Mouse (Mus musculus) limb, embryonic 15.5 days (tissue): ENCODE results near the gene Urad. TPM values are rescaled to one million over a fixed set of nuclear protein-coding genes. Genes with fewer than 3 reads are reported as not detected.

Source experiments
- ATAC-seq: fragments of 200-750 bp; cut with Nextera tagmentation; 2 replicates; pipeline ENCODE4 v1.8.0; 2017; ENCODE audit warnings: low read depth, moderate TSS enrichment; ENCODE audit not compliant: insufficient number of reproducible peaks, low FRiP score, low TSS enrichment
- H3K27ac ChIP-seq: fragments of 300-500 bp; sonication (generic); 2 replicates; pipeline ENCODE4 v1.5.1; 2015; ENCODE audit warnings: moderate library complexity, mild to moderate bottlenecking, inconsistent platforms
- H3K27me3 ChIP-seq: fragments of 300-500 bp; sonication (generic); 2 replicates; pipeline ENCODE4 v1.6.1; 2015; ENCODE audit warnings: inconsistent platforms
- H3K36me3 ChIP-seq: fragments of 300-500 bp; sonication (generic); 2 replicates; pipeline ENCODE4 v1.6.1; 2015; ENCODE audit warnings: inconsistent platforms
- H3K4me1 ChIP-seq: fragments of 300-500 bp; sonication (generic); 2 replicates; pipeline ENCODE4 v1.6.1; 2015; ENCODE audit warnings: inconsistent platforms
- H3K4me2 ChIP-seq: fragments of 300-500 bp; sonication (generic); 2 replicates; pipeline ENCODE4 v1.6.1; 2015; ENCODE audit warnings: mild to moderate bottlenecking, inconsistent platforms
- H3K4me3 ChIP-seq: fragments of 300-500 bp; sonication (generic); 2 replicates; pipeline ENCODE4 v1.5.1; 2015; ENCODE audit warnings: mild to moderate bottlenecking, inconsistent platforms
- H3K9ac ChIP-seq: fragments of 300-500 bp; sonication (generic); 2 replicates; pipeline ENCODE4 v1.6.1; 2015; ENCODE audit warnings: inconsistent platforms
- H3K9me3 ChIP-seq: fragments of 300-500 bp; sonication (generic); 2 replicates; pipeline ENCODE4 v1.6.1; 2016; ENCODE audit warnings: inconsistent platforms
- WGBS: fragments of 180-500 bp; shearing (Covaris S2); methylation state at CpG from one replicate; pipeline ENCODE4 v1.1.7; 2015; 5-methylcytosine and 5-hydroxymethylcytosine counted together
- polyA plus RNA-seq: library from polyadenylated mRNA; unstranded; fragments of >200 nt; fragmentation: Nextera tagmentation; extraction: Ambion mirVana; gene quantifications from 2 replicates; pipeline ENCODE4 v1.2.1, GENCODE M21; 2015

Gene Urad
- polyA plus RNA-seq, 1 experiment from 2014 or later = not detected

GRCm38 (mm10) chr5:147345981-147346380, 23.7 kb upstream of the Urad start:
- H3K9ac ChIP-seq = no peak overlapping the region
- WGBS = 77% methylated on average over 1 of the region's 1 CpGs
- no peak for ATAC-seq
- H3K4me3 ChIP-seq = no peak overlapping the region
- no peaks in the 10 kb centered on the region for H3K9me3 ChIP-seq
- no peaks in the 10 kb centered on the region for H3K36me3 ChIP-seq
- no peak overlapping the region for H3K4me2 ChIP-seq
- H3K27ac ChIP-seq = no peak overlapping the region
- H3K4me1 ChIP-seq = no peaks in the 10 kb centered on the region
- H3K27me3 ChIP-seq = no peaks in the 10 kb centered on the region

- Histone ChIP-seq H3K36me3 (no peaks in the 10 kb centered on the region), H3K4me1 (no peaks in the 10 kb centered on the region), H3K9me3 (no peaks in the 10 kb centered on the region), H3K27ac (no peak overlapping the region), H3K4me3 (no peak overlapping the region), H3K4me2 (no peak overlapping the region), H3K27me3 (no peaks in the 10 kb centered on the region), H3K9ac (no peak overlapping the region)
- 84% methylated on average over 10 of the region's 10 CpGs for WGBS
- no peak for ATAC-seq
Measured at GRCm38 (mm10) chr5:147343904-147344303, 21.7 kb upstream of the Urad start.

GRCm38 (mm10) chr5:147342901-147343300, 20.7 kb upstream of the Urad start:
- Histone ChIP-seq H3K27me3 (no peaks in the 10 kb centered on the region), H3K4me3 (no peak overlapping the region), H3K36me3 (no peaks in the 10 kb centered on the region), H3K9me3 (no peaks in the 10 kb centered on the region), H3K9ac (no peak overlapping the region), H3K4me2 (no peak overlapping the region), H3K27ac (no peak overlapping the region), H3K4me1 (no peaks in the 10 kb centered on the region)
- ATAC-seq = no peak
- WGBS = 87% methylated on average over 6 of the region's 6 CpGs

- H3K4me1 ChIP-seq = no peaks in the 10 kb centered on the region
- no peaks in the 10 kb centered on the region for H3K9me3 ChIP-seq
- no peaks in the 10 kb centered on the region for H3K36me3 ChIP-seq
- no peak overlapping the region for H3K4me2 ChIP-seq
- no peak overlapping the region for H3K27ac ChIP-seq
- no peak overlapping the region for H3K9ac ChIP-seq
- 25% methylated on average over 13 of the region's 13 CpGs for WGBS
- no peak for ATAC-seq
- H3K27me3 ChIP-seq = no peaks in the 10 kb centered on the region
- no peak overlapping the region for H3K4me3 ChIP-seq
Measured at GRCm38 (mm10) chr5:147340741-147341414, 18.6 kb upstream of the Urad start.

GRCm38 (mm10) chr5:147339560-147339959, 17.3 kb upstream of the Urad start:
- Histone ChIP-seq H3K27me3 (no peaks in the 10 kb centered on the region), H3K4me2 (no peak overlapping the region), H3K4me1 (no peaks in the 10 kb centered on the region), H3K4me3 (no peak overlapping the region), H3K36me3 (no peaks in the 10 kb centered on the region), H3K9me3 (no peaks in the 10 kb centered on the region), H3K27ac (no peak overlapping the region), H3K9ac (no peak overlapping the region)
- no peak for ATAC-seq
- WGBS = 81% methylated on average over 11 of the region's 11 CpGs

- H3K4me1 ChIP-seq = no peaks in the 10 kb centered on the region
- H3K4me3 ChIP-seq = no peak overlapping the region
- WGBS = 61% methylated on average over 9 of the region's 9 CpGs
- no peaks in the 10 kb centered on the region for H3K36me3 ChIP-seq
- no peak for ATAC-seq
- H3K9ac ChIP-seq = no peak overlapping the region
- H3K4me2 ChIP-seq = no peak overlapping the region
- H3K27me3 ChIP-seq = no peaks in the 10 kb centered on the region
- H3K27ac ChIP-seq = no peak overlapping the region
- H3K9me3 ChIP-seq = no peaks in the 10 kb centered on the region
Measured at GRCm38 (mm10) chr5:147338967-147339366, 16.7 kb upstream of the Urad start.

GRCm38 (mm10) chr5:147332711-147333110, 10.5 kb upstream of the Urad start:
- 34% methylated on average over 7 of the region's 7 CpGs for WGBS
- H3K4me1 ChIP-seq = no peaks in the 10 kb centered on the region
- no peaks in the 10 kb centered on the region for H3K36me3 ChIP-seq
- H3K4me3 ChIP-seq = no peak overlapping the region
- no peak overlapping the region for H3K4me2 ChIP-seq
- ATAC-seq = no peak
- H3K27me3 ChIP-seq = no peaks in the 10 kb centered on the region
- no peak overlapping the region for H3K9ac ChIP-seq
- no peaks in the 10 kb centered on the region for H3K9me3 ChIP-seq
- H3K27ac ChIP-seq = no peak overlapping the region

GRCm38 (mm10) chr5:147331547-147331946, 9.3 kb upstream of the Urad start:
- WGBS = 43% methylated on average over 2 of the region's 2 CpGs
- Histone ChIP-seq H3K27me3 (no peaks in the 10 kb centered on the region), H3K27ac (no peak overlapping the region), H3K4me1 (no peaks in the 10 kb centered on the region), H3K4me2 (no peak overlapping the region), H3K4me3 (no peak overlapping the region), H3K9me3 (no peaks in the 10 kb centered on the region), H3K36me3 (no peaks in the 10 kb centered on the region), H3K9ac (no peak overlapping the region)
- no peak for ATAC-seq

- H3K9ac ChIP-seq = no peak overlapping the region
- no peaks in the 10 kb centered on the region for H3K27me3 ChIP-seq
- no peaks in the 10 kb centered on the region for H3K9me3 ChIP-seq
- no peaks in the 10 kb centered on the region for H3K36me3 ChIP-seq
- H3K27ac ChIP-seq = no peak overlapping the region
- H3K4me2 ChIP-seq = no peak overlapping the region
- H3K4me1 ChIP-seq = no peaks in the 10 kb centered on the region
- no peak for ATAC-seq
- 85% methylated on average over 11 of the region's 11 CpGs for WGBS
- H3K4me3 ChIP-seq = no peak overlapping the region
Measured at GRCm38 (mm10) chr5:147329946-147330345, 7.7 kb upstream of the Urad start.

- peaks cover 7% of the 10 kb centered on the region for H3K27me3 ChIP-seq
- H3K4me2 ChIP-seq = no peak overlapping the region
- H3K4me3 ChIP-seq = no peak overlapping the region
- no peak overlapping the region for H3K9ac ChIP-seq
- no peak for ATAC-seq
- H3K27ac ChIP-seq = no peak overlapping the region
- no peaks in the 10 kb centered on the region for H3K36me3 ChIP-seq
- WGBS = 73% methylated on average over 5 of the region's 5 CpGs
- no peaks in the 10 kb centered on the region for H3K4me1 ChIP-seq
- H3K9me3 ChIP-seq = no peaks in the 10 kb centered on the region
Measured at GRCm38 (mm10) chr5:147327636-147328035, 5.4 kb upstream of the Urad start.

GRCm38 (mm10) chr5:147325931-147326330, 3.7 kb upstream of the Urad start:
- Histone ChIP-seq H3K27me3 (peaks cover 24% of the 10 kb centered on the region), H3K4me3 (no peak overlapping the region), H3K36me3 (no peaks in the 10 kb centered on the region), H3K9me3 (no peaks in the 10 kb centered on the region), H3K4me1 (no peaks in the 10 kb centered on the region), H3K9ac (no peak overlapping the region), H3K4me2 (no peak overlapping the region), H3K27ac (no peak overlapping the region)
- no peak for ATAC-seq
- WGBS = 69% methylated on average over 11 of the region's 11 CpGs

GRCm38 (mm10) chr5:147323237-147323917, 1.1 kb upstream of the Urad start:
- WGBS = 12% methylated on average over 17 of the region's 17 CpGs
- Histone ChIP-seq H3K27me3 (peaks cover 43% of the 10 kb centered on the region), H3K27ac (no peak overlapping the region), H3K9me3 (no peaks in the 10 kb centered on the region), H3K36me3 (no peaks in the 10 kb centered on the region), H3K9ac (no peak overlapping the region), H3K4me3 (no peak overlapping the region), H3K4me1 (no peaks in the 10 kb centered on the region), H3K4me2 (no peak overlapping the region)
- no peak for ATAC-seq
